Mouse (Mus musculus): ENCODE measurements at regions not wholly inside any gene's neighbourhood (a gene's known extent, or its start where the extent isn't known, plus 50 kb on each side); places are given as distances from the start of the nearest gene placed in this dataset.

DNA sequence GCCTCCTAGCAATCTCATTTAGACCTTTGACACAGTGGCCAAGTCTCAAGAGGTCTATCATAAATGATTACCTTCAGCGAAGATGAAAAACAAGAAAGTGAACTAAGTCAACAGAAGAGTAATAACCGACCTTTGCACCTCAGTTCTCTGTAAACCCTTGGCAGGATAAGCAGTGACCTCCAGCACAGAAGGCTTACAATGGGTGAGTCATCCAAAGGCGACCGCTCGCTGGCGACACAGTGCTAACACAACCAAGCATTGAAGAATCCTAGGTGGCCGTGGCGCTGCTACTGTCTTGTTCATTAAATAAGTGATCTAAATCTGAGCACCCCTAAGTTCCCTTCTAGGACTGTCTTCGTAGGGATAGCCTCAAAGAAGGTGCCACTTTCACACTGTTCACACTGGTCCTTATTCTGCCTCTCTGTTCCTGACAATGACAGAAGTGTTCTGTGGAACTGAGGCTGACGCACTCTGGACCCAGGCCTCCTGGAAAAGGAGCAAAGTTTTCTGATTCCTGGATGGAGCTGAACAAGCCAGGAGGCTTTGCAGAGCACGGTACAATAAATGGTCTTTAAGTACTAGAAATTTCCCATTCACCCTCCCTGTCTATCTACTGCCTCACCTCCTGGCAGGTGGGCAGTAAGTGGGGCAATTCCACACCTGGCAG is 108.6 kb downstream of the Zfp706 start:
- peaks cover 4% of the 10 kb centered on the region for H3K4me1 ChIP-seq (ENCODE audit: control insufficient read depth)
- no peaks in the 10 kb centered on the region for H3K9me3 ChIP-seq (ENCODE audit: control insufficient read depth, low read length)
- H3K4me3 ChIP-seq (replicated peaks): no peak overlapping the region
- H3K36me3 ChIP-seq (ENCODE audit: control insufficient read depth): no peaks in the 10 kb centered on the region
- H3K27me3 ChIP-seq (ENCODE audit: control insufficient read depth): peaks cover 4% of the 10 kb centered on the region; the same call in 1 of the 2 replicates
- TF ChIP-seq TAL1 (IDR thresholded peaks at IDR 0.05; ENCODE audit: low read length): no peak
- no peak for TF ChIP-seq GATA1 (IDR thresholded peaks at IDR 0.05; ENCODE audit: low read length)

DNA sequence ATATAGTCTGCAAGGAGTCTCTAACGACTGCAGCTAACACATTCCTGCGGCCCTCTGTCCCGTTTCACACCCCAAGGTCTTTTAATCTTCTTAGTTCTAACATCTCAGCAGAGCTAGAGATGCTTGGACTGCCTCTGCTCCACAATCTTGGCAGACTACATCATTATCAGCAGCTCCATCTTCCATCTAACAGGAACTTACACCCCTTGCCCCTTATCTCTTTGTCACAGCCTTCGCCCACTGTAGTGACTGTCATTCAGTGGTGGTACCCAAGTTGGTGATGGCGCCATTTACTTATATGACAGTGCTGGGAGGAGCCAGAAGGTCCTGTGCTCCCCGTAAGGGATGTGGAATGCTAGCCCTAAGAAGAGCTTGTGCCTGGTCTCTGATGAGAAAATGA is 109.2 kb downstream of the Zfp706 start:
- TF ChIP-seq TAL1 (IDR thresholded peaks at IDR 0.05; ENCODE audit: low read length) (no peak), GATA1 (IDR thresholded peaks at IDR 0.05; ENCODE audit: low read length) (no peak)
- no peak overlapping the region for H3K4me3 ChIP-seq (replicated peaks)
- H3K4me1 ChIP-seq (ENCODE audit: control insufficient read depth): peaks cover 4% of the 10 kb centered on the region
- no peaks in the 10 kb centered on the region for H3K9me3 ChIP-seq (ENCODE audit: control insufficient read depth, low read length)
- no peaks in the 10 kb centered on the region for H3K36me3 ChIP-seq (ENCODE audit: control insufficient read depth)
- peaks cover 8% of the 10 kb centered on the region for H3K27me3 ChIP-seq (ENCODE audit: control insufficient read depth)

DNA sequence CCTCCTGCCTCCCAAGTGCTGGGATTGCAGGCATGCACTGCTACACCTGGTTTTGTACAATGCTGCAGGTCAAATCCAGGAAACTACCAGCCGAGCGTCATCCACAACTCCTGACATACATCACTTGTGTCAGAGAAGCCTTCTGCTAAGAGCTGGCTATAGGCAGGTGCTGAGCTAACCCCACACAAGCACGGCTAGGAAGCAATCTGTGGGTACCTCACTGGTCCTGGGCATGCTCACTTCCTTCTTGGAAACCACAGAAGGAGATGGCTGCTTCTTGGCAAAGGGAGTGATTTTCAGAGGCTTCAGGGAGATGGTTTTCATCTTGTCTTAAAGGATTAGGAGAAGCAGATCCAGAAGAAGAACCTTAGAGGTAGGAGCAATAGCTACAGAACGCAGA is 111.3 kb downstream of the Zfp706 start:
- Histone ChIP-seq H3K9me3 (ENCODE audit: control insufficient read depth, low read length) (no peaks in the 10 kb centered on the region), H3K4me3 (replicated peaks) (no peak overlapping the region), H3K27me3 (ENCODE audit: control insufficient read depth) (peaks cover 24% of the 10 kb centered on the region), H3K36me3 (ENCODE audit: control insufficient read depth) (no peaks in the 10 kb centered on the region), H3K4me1 (ENCODE audit: control insufficient read depth) (peaks cover 4% of the 10 kb centered on the region)
- TF ChIP-seq TAL1 (IDR thresholded peaks at IDR 0.05; ENCODE audit: low read length) (no peak), GATA1 (IDR thresholded peaks at IDR 0.05; ENCODE audit: low read length) (no peak)

- Histone ChIP-seq H3K4me1 (ENCODE audit: control insufficient read depth) (peaks cover 3% of the 10 kb centered on the region), H3K27me3 (ENCODE audit: control insufficient read depth) (peaks cover 28% of the 10 kb centered on the region), H3K9me3 (ENCODE audit: control insufficient read depth, low read length) (no peaks in the 10 kb centered on the region), H3K36me3 (ENCODE audit: control insufficient read depth) (no peaks in the 10 kb centered on the region), H3K4me3 (replicated peaks) (no peak overlapping the region)
- TF ChIP-seq TAL1 (IDR thresholded peaks at IDR 0.05; ENCODE audit: low read length): no peak
- no peak for TF ChIP-seq GATA1 (IDR thresholded peaks at IDR 0.05; ENCODE audit: low read length)
Observed at GRCm38 (mm10) chr15:36895031-36895430, 112.5 kb downstream of the Zfp706 start.

DNA sequence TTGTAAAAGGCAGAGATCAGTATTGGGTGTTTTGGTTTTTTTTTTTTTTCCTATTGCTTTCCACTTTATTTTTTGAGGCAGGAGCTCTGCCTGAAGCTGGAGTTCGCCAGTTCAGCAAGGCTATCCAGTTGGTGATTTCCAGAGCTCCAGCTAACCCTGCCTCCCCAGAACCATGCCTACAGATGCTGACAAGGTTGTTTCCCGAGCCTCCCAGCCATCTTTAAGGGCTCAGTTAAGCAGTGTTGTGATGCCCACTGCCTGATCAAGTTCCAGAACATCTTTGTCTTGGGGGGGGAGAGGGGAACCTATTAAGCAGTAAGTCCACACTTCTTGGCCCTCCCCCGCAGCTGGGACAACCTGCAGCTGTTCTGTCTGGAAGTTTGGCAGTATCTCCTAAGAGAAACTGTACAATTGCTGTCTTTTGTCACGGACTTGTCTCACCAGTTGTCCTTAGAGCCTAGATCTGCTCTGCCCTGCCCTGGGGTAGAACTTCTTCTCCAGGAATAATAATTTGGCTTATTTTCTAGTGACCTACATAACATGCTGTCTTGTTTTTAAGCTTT is 114.1 kb downstream of the Zfp706 start:
- H3K4me1 ChIP-seq (ENCODE audit: control insufficient read depth): no peaks in the 10 kb centered on the region
- no peaks in the 10 kb centered on the region for H3K9me3 ChIP-seq (ENCODE audit: control insufficient read depth, low read length)
- H3K36me3 ChIP-seq (ENCODE audit: control insufficient read depth): no peaks in the 10 kb centered on the region
- H3K4me3 ChIP-seq (replicated peaks): no peak overlapping the region
- H3K27me3 ChIP-seq (ENCODE audit: control insufficient read depth): peaks cover 28% of the 10 kb centered on the region
- TF ChIP-seq TAL1 (IDR thresholded peaks at IDR 0.05; ENCODE audit: low read length) (no peak), GATA1 (IDR thresholded peaks at IDR 0.05; ENCODE audit: low read length) (no peak)

- TF ChIP-seq GATA1 (IDR thresholded peaks at IDR 0.05; ENCODE audit: low read length): no peak
- TF ChIP-seq TAL1 (IDR thresholded peaks at IDR 0.05; ENCODE audit: low read length): no peak
- H3K36me3 ChIP-seq (ENCODE audit: control insufficient read depth): no peaks in the 10 kb centered on the region
- no peaks in the 10 kb centered on the region for H3K4me1 ChIP-seq (ENCODE audit: control insufficient read depth)
- H3K27me3 ChIP-seq (ENCODE audit: control insufficient read depth): peaks cover 28% of the 10 kb centered on the region
- H3K9me3 ChIP-seq (ENCODE audit: control insufficient read depth, low read length): no peaks in the 10 kb centered on the region
- no peak overlapping the region for H3K4me3 ChIP-seq (replicated peaks)
Observed at GRCm38 (mm10) chr15:36892576-36893205, 114.9 kb downstream of the Zfp706 start.

- TF ChIP-seq GATA1 (IDR thresholded peaks at IDR 0.05; ENCODE audit: low read length): no peak
- no peak for TF ChIP-seq TAL1 (IDR thresholded peaks at IDR 0.05; ENCODE audit: low read length)
- no peaks in the 10 kb centered on the region for H3K4me1 ChIP-seq (ENCODE audit: control insufficient read depth)
- H3K27me3 ChIP-seq (ENCODE audit: control insufficient read depth): peaks cover 28% of the 10 kb centered on the region
- no peak overlapping the region for H3K4me3 ChIP-seq (replicated peaks)
- no peaks in the 10 kb centered on the region for H3K36me3 ChIP-seq (ENCODE audit: control insufficient read depth)
- H3K9me3 ChIP-seq (ENCODE audit: control insufficient read depth, low read length): no peaks in the 10 kb centered on the region
Observed at GRCm38 (mm10) chr15:36891851-36892250, 115.7 kb downstream of the Zfp706 start.

DNA sequence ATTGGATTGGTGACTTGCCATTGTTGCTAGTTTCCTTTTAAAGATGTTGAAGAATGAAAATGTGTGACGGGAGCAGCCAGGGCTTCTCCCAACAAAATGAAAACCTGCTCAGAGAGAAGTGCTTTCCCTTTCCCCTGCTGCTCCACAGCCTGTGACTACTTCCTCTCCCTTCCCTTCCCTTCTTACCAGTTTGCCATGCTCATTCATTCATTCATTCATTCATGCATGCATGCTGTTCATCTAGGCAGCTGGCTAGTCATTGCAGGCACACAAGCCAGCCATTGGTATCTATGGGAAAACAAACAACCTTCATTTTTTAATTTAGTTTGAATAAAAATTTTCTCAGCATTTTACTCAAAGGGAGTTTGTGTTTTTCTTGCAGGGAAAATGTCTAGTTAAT is 116.3 kb downstream of the Zfp706 start:
- Histone ChIP-seq H3K36me3 (ENCODE audit: control insufficient read depth) (no peaks in the 10 kb centered on the region), H3K4me3 (replicated peaks) (no peak overlapping the region), H3K4me1 (ENCODE audit: control insufficient read depth) (no peaks in the 10 kb centered on the region), H3K9me3 (ENCODE audit: control insufficient read depth, low read length) (no peaks in the 10 kb centered on the region), H3K27me3 (ENCODE audit: control insufficient read depth) (peaks cover 28% of the 10 kb centered on the region)
- TF ChIP-seq TAL1 (IDR thresholded peaks at IDR 0.05; ENCODE audit: low read length) (no peak), GATA1 (IDR thresholded peaks at IDR 0.05; ENCODE audit: low read length) (no peak)

DNA sequence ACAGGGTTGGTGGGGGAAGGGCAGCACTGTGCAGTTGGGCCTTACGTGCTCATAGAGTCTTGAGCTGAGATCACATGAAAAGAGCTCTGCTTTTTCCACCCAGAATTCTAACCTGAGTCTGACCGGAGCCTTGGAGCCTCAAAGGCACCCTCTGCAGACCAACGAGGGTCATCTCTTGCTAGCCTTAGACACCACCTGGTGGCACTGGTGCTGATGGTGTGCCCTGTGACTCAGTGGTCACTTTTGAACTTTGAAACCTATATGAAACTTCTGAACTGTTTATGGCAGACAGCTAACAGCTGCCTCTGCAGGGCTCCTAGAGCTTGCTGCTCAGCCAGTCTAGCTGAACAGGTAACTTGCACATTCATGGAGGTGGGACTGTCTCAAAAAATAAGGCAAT is 118.5 kb downstream of the Zfp706 start:
- Histone ChIP-seq H3K9me3 (ENCODE audit: control insufficient read depth, low read length) (no peaks in the 10 kb centered on the region), H3K27me3 (ENCODE audit: control insufficient read depth) (peaks cover 26% of the 10 kb centered on the region), H3K4me1 (ENCODE audit: control insufficient read depth) (no peaks in the 10 kb centered on the region), H3K4me3 (replicated peaks) (no peak overlapping the region), H3K36me3 (ENCODE audit: control insufficient read depth) (no peaks in the 10 kb centered on the region)
- no peak for TF ChIP-seq GATA1 (IDR thresholded peaks at IDR 0.05; ENCODE audit: low read length)
- TF ChIP-seq TAL1 (IDR thresholded peaks at IDR 0.05; ENCODE audit: low read length): no peak

Data from erythroblast, embryonic 14.5 days (primary cell).